Mouse (Mus musculus) kidney, adult 2 months (tissue): ENCODE data around the gene Kif11.

Experiments
- CTCF ChIP-seq: fragments of 200-500 bp; conservative IDR thresholded peaks from 2 replicates; pipeline ENCODE4 v1.5.1; 2011; ENCODE audit warnings: low read depth, mild to moderate bottlenecking, control low read depth, low read length, moderate library complexity, mixed read lengths; ENCODE audit not compliant: insufficient read depth, insufficient read length
- POLR2A ChIP-seq: fragments of 200-500 bp; IDR thresholded peaks from one replicate; pipeline ENCODE4 v1.6.1; 2011; ENCODE audit warnings: low read depth, low read length, control low read depth

- TF ChIP-seq POLR2A, result no peak
- no peak for TF ChIP-seq CTCF
These were observed 27.3 kb upstream of the Kif11 start for GRCm38 (mm10) chr19:37348952-37349351.
